Mouse (Mus musculus): ENCODE measurements around the gene Nudt16.
"Not testable (repeated sequence)": the region's sequence is repeated elsewhere in the genome, so short reads cannot be mapped to it uniquely, and the experiment has no call there.

Nudt16 gene

DNA sequence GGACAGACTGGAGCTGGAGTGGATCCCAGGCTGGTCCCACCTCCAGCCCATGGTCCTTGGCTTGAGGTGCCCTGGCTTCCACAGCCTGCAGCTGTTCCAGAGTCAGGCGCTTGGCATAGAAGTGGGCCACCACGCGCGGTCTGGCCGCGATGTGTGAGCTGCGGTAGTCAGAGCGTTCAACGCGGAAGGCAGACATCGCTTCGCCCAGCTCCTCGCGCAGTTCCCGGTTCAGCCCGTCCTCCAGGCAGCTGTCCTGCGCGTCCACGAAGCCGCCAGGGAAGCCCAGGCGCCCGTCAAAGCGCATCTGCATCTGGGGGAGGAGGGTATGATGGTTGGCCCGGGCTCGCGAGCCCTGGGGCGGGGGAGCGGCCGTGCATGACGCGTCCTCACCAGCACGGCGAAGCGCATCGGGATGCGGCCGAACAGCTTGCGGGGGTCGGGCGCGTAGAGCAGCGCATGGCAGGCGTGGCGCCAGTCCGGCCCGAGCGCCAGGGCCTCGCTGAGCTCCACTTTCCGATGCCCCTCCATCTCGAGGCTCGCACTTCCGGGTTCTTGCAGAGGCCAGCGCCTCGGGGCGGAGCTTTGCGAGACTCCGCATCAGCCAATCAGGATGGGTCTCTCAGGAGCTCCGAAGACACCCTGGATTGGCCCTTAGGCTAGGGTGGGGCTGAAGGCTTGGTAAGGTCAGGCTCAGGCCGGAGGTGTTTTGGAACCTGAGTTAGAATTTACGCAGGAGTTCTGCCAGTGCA lies at the start of gene Nudt16:
Gene Nudt16 (minus strand): TSS at position 572 of the 749 bp plus-strand sequence.
- DNase-seq = peak; percentile 93 to 94

DNA sequence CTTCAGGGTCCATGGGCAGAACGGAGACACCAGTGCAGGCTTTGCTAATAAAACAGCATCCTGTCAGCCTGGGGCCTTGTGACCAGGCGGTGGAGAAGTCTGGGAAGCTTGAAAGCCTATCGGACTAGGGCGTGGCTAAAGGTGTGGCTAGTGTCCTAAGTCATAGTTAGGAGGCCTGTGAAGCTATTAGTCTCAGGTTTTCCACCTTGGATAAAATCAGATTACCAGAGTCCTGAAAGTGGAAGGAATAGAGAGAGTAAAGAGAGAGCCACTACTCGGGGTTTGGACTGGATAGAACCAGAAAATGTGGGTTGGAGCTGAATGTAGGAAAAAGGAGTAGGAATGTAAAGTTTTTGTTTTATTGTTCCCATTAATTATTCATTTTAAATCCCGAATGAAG lies 13.4 kb upstream of the Nudt16 start, which contains the start of gene 1700080E11Rik:
Gene 1700080E11Rik (minus strand): TSS at position 101 of the 400 bp plus-strand sequence.
- no peak for DNase-seq

DNA sequence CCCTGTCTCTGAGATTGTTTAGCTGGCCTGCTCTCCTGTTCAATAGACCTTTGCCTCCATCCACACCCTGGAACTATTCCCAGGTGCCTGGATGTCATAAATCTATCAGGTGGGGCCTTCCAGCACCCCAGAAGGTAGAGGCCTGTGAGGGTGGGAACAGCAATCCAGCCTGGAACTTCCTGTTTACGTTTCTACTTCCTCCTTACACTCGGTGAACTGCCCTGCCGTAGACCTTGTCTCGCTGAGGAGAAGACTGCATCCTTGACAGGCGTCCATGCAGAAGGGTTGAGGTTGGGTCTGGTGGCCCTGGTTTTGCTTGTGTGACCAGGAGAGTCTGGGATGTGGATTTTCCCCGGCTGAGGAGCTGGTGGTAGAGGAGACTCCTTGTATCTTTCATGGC lies 7.6 kb upstream of the Nudt16 start:
- no peak for DNase-seq

DNA sequence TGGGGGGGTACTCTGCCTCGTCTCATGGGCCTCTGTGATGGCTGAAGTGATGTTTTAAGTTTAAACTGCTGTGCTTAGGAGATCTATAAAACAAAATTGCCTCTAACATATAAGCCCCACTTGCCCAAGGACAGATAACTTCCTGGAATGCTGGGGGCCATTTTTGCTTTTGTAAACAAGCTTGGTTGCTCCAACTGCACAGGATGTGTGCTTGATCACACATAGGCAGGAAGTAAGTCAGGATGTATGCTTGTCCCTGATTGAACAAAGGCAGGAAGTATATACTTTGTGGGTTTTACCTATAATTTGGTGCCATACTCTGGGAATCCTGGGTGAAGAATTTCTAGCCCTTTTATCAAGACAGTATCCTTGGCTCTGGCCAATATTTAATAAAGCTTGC lies 4.8 kb upstream of the Nudt16 start:
- DNase-seq = no peak

DNA sequence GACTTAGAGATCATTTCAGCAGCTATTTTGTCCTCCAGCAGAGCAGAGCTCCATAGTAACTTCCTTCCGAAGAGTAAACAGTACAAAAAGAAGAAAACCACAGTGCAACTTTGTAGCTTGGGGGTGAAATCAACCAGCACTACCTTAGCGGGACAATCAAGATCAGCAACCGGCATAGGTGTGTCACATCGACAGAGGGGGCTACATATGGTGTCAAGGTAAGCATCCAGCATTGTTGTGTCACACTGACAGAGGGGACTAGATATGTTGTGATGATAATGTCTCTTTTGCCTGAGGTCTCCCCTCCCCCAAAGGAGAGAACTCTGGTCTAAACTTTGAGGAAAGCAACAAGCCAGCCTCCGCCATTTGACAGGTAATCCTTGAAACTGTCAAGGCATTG lies 2.9 kb upstream of the Nudt16 start:
- no peak for DNase-seq

DNA sequence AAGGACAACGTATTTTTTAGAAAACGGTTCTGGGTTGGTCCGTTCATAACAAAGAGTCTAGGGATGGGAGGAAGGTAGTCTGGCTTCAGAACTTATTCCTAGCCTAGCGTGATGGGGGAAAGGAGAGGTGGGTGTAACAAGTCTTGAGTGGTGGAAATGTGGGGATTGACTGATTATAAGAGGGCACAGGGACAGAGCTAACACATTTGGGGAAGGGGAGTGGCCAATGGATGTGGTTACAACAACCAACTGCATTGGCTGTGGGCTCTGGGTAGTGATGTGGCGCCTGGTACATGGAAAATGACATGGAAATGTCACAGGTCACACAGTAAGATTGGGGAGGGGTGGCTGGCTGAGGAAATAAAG lies 361 bp upstream of the Nudt16 start:
- no peak for DNase-seq

DNA sequence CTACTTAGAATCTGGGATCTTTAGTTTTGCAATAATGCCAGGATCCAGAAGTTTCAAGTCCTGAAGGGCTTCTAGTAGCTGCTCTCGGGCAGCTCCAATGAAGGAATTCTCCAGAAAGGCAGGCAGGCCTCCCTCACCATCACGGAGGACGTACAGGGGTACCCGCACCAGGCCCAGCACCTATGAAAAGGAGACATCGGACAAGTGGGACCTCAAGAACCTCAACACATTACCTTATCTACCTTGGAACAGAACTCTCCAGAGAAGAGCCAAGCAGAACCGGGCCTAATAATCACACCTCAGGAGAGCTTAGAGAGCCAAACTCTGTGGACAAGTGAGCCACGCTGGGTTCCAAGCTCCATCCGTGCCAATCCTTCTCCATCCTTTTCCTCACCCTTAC lies 1.3 kb downstream of the Nudt16 start:
- DNase-seq = no peak

DNA sequence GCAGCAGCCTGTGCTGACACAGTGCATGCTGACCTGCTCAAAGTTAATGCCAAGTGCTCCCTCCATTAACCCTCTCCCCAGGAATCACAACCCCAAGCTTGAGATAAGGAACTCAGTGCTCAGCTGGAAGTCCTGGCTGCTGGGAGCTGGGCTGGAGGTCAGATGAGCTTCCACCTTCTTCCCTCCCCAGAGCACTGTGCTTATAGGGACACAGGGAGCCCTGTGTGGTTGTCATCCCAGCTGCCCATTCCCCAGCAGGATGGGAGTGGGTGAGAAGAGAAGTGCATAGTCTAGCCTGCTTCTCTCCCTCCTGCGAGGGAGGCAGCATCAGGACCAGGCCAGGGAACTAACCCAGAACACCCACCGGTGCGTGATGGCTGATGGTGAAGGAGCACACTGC lies 6.4 kb downstream of the Nudt16 start:
- not testable (repeated sequence) for DNase-seq

DNA sequence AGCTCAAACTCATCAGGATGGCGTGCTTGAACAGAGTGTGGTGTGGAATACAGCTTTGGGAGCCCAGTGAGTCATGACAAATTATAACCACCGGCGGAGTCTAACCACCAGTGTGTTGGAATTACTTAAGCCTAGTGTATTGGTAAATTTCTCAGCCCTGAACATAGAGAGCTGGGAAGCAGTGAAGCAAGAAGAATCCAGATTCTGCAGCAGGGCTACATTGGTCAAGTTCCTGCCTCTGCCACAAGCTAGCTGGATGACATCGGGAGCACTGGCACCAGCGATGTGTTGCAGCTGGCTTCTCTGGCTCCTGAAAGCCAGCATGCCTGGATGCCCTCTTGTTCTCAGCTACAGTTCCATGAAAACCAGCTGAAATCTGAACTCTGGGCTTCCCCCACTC lies 27.7 kb downstream of the Nudt16 start:
- peak in 1 of 2 experiments; percentile 1 for DNase-seq

DNA sequence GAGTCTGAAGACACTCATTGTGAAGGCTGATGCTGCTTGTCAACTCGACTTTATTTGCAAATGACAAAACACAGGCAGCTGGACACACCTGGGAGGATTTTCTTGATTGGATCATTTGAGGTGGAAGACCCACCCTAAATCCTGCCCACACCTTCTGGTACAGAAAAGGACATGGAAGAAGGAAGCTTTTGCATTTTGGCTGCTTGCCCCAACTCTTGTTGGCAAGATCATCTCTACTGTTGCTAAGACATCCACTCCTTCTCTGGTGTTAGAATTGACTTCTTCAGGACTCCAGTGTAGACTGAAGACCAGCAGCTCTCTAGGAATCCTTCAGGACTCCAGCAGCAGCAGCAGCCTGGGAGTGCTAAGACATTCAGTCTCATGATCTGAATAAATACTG lies 29.7 kb downstream of the Nudt16 start:
- no peak for DNase-seq

DNA sequence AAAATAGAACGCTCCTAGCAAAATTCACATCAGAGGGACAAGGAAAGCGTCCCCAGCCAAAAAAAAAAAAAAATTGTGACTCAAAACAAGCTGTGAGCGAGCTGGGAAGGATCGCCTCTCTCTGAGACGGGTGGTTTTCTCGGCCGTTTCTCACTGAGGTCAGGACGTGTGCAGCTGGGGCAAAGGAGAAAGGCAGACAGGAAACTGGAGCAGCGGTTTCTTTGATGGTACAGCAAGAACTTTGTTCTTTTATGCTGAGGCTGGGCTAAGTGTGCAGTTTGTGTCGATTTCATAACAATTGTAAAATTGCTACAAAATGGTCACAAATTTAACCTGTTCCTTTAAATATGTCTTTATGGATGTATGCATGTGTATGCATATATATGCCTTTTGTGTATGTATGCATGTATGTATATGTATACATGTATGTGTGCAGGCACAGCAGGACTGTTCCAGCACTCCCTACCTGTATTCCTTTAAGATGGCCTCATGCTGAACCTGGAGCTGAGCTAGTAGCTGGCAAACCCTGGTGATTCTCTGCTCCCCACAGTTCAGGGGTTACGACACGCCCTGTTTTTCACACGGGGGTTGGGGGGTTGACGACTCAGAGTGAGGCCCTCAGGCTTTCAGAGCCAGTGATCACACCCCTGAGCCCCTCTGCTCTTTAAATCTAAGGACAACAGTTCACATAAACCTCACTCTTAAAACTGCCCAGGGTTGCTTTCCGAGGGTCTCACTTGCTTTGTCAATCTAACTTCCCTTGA lies 30.6 kb downstream of the Nudt16 start:
- no peak for DNase-seq

DNA sequence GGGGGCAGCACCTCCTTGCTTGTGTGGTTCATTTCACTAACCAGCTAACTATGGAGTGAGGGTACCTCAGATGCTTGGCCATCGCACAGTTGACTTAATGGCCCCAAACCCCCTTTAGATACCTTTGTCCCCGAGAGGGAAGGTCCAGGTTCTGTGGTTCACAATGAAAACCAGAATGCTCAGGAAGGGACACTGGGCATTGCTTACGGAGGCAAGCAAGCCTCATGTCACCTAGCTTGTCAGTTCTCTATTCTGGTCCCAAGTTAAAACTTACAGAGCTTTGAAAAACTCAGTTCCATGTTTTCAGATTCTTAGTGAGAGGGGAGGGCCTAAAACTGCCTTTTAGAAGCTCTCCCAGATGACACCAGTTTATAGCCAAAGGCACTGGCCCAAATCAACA lies 51.4 kb downstream of the Nudt16 start:
- no peak for DNase-seq

All from kidney, postnatal 36 days (tissue).